Mouse (Mus musculus) midbrain, embryonic 14.5 days (tissue): ENCODE data around the gene Slc43a1. TPM values are rescaled to one million over a fixed set of nuclear protein-coding genes. Genes with fewer than 3 reads are reported as not detected.

Source experiments
- ATAC-seq: fragments of 200-750 bp; cut with Nextera tagmentation; 2 replicates; pipeline ENCODE4 v1.8.0; 2017; ENCODE audit warnings: moderate number of reproducible peaks, moderate library complexity; ENCODE audit not compliant: low FRiP score, low TSS enrichment
- DNase-seq: peaks from one replicate; pipeline ENCODE4 v3.0.0-alpha.2; 2015
- H3K27ac ChIP-seq: fragments of 300-500 bp; sonication (generic); replicated peaks from 2 replicates; pipeline ENCODE4 v1.5.1; 2014; ENCODE audit warnings: mild to moderate bottlenecking, low read depth, low read length, moderate library complexity
- H3K27me3 ChIP-seq: fragments of 300-500 bp; sonication (generic); 2 replicates; pipeline ENCODE4 v1.6.1; 2014; ENCODE audit warnings: low read length, control low read depth, mixed read lengths; ENCODE audit not compliant: control insufficient read depth, insufficient read depth
- H3K36me3 ChIP-seq: fragments of 300-500 bp; sonication (generic); 2 replicates; pipeline ENCODE4 v1.6.1; 2014; ENCODE audit warnings: low read length, control low read depth; ENCODE audit not compliant: control insufficient read depth, insufficient read depth
- H3K4me1 ChIP-seq: fragments of 300-500 bp; sonication (generic); 2 replicates; pipeline ENCODE4 v1.6.1; 2014; ENCODE audit warnings: mild to moderate bottlenecking, antibody characterized with exemption, low read length, control low read depth; ENCODE audit not compliant: control insufficient read depth, insufficient read depth
- H3K4me2 ChIP-seq: fragments of 300-500 bp; sonication (generic); 2 replicates; pipeline ENCODE4 v1.6.1; 2014; ENCODE audit warnings: mild to moderate bottlenecking, low read length, moderate library complexity
- H3K4me3 ChIP-seq: fragments of 300-500 bp; sonication (generic); replicated peaks from 2 replicates; pipeline ENCODE4 v1.5.1; 2014; ENCODE audit warnings: low read depth, low read length
- H3K9ac ChIP-seq: fragments of 300-500 bp; sonication (generic); replicated peaks from 2 replicates; pipeline ENCODE4 v1.6.1; 2014; ENCODE audit warnings: mild to moderate bottlenecking, low read length, moderate library complexity
- H3K9me3 ChIP-seq: fragments of 300-500 bp; sonication (generic); 2 replicates; pipeline ENCODE4 v1.6.1; 2016; ENCODE audit warnings: low read length, control low read depth, mixed read lengths; ENCODE audit not compliant: control insufficient read depth
- WGBS: fragments of 180-500 bp; shearing (Covaris S2); extraction: QIAGEN DNeasy Blood & Tissue Kit; methylation state at CpG from one replicate; pipeline ENCODE4 v1.1.7; 2014; 5-methylcytosine and 5-hydroxymethylcytosine counted together
- polyA plus RNA-seq: library from polyadenylated mRNA; unstranded; fragments of >200 nt; fragmentation: Nextera tagmentation; extraction: Ambion mirVana; gene quantifications from 2 replicates; pipeline ENCODE4 v1.2.1, GENCODE M21; 2014

Gene Slc43a1
- polyA plus RNA-seq, 1 experiment from 2014 or later, result 2.4 TPM

- no peak for DNase-seq
- no peak overlapping the region for H3K4me3 ChIP-seq
- H3K4me2 ChIP-seq, result no peak overlapping the region
- no peak overlapping the region for H3K27ac ChIP-seq
- no peaks in the 10 kb centered on the region for H3K36me3 ChIP-seq
- no peaks in the 10 kb centered on the region for H3K9me3 ChIP-seq
- no peak overlapping the region for H3K9ac ChIP-seq
- no peak for ATAC-seq
- H3K4me1 ChIP-seq, result peaks cover 12% of the 10 kb centered on the region; the same call in 1 of the 2 replicates
- H3K27me3 ChIP-seq, result peaks cover 50% of the 10 kb centered on the region
- 73% methylated on average over 2 of the region's 2 CpGs for WGBS
Measured at GRCm38 (mm10) chr2:84868977-84869376, 30.3 kb downstream of the Slc43a1 start.

GRCm38 (mm10) chr2:84870623-84871160 is 32.0 kb downstream of the Slc43a1 start:
- Histone ChIP-seq H3K9me3 (no peaks in the 10 kb centered on the region), H3K4me2 (no peak overlapping the region), H3K27ac (no peak overlapping the region), H3K4me1 (peaks cover 12% of the 10 kb centered on the region; the same call in 1 of the 2 replicates), H3K9ac (no peak overlapping the region), H3K4me3 (no peak overlapping the region), H3K36me3 (no peaks in the 10 kb centered on the region), H3K27me3 (peaks cover 61% of the 10 kb centered on the region)
- DNase-seq (no peak), ATAC-seq (no peak)
- WGBS, result 70% methylated on average over 4 of the region's 4 CpGs

- 0 out of 2 replicates have a peak, but pooled peaks cover 6% of the 10 kb centered on the region for H3K4me1 ChIP-seq
- ATAC-seq, result peak; percentile 54; the same call in 1 of the 2 replicates
- H3K36me3 ChIP-seq, result no peaks in the 10 kb centered on the region
- no peaks in the 10 kb centered on the region for H3K9me3 ChIP-seq
- no peak overlapping the region for H3K27ac ChIP-seq
- DNase-seq, result peak; percentile 62
- 1% methylated on average over 75 of the region's 78 CpGs for WGBS
- peak overlapping the region; percentile 46 for H3K4me3 ChIP-seq
- peak overlapping the region; percentile 77 for H3K4me2 ChIP-seq
- peak overlapping the region; percentile 44; the same call in 1 of the 2 replicates for H3K9ac ChIP-seq
- H3K27me3 ChIP-seq, result peaks cover 47% of the 10 kb centered on the region
Measured at GRCm38 (mm10) chr2:84872105-84872716, 33.6 kb downstream of the Slc43a1 start.

GRCm38 (mm10) chr2:84875842-84876241 is 37.2 kb downstream of the Slc43a1 start:
- WGBS, result 59% methylated on average over 6 of the region's 6 CpGs
- no peaks in the 10 kb centered on the region for H3K9me3 ChIP-seq
- ATAC-seq (no peak), DNase-seq (no peak)
- no peak overlapping the region for H3K4me3 ChIP-seq
- H3K9ac ChIP-seq, result no peak overlapping the region
- H3K4me1 ChIP-seq, result 0 out of 2 replicates have a peak, but pooled peaks cover 6% of the 10 kb centered on the region
- H3K27me3 ChIP-seq, result peaks cover 42% of the 10 kb centered on the region
- no peak overlapping the region for H3K27ac ChIP-seq
- H3K4me2 ChIP-seq, result no peak overlapping the region
- no peaks in the 10 kb centered on the region for H3K36me3 ChIP-seq

- no peak overlapping the region for H3K27ac ChIP-seq
- H3K27me3 ChIP-seq, result peaks cover 31% of the 10 kb centered on the region
- no peak for ATAC-seq
- no peak overlapping the region for H3K4me2 ChIP-seq
- DNase-seq, result no peak
- no peak overlapping the region for H3K9ac ChIP-seq
- no peak overlapping the region for H3K4me3 ChIP-seq
- H3K4me1 ChIP-seq, result peaks cover 15% of the 10 kb centered on the region
- no peaks in the 10 kb centered on the region for H3K36me3 ChIP-seq
- 85% methylated on average over 8 of the region's 8 CpGs for WGBS
- H3K9me3 ChIP-seq, result no peaks in the 10 kb centered on the region
Measured at GRCm38 (mm10) chr2:84880590-84880989, 41.9 kb downstream of the Slc43a1 start.

GRCm38 (mm10) chr2:84882606-84883005 is 44.0 kb downstream of the Slc43a1 start:
- peak; percentile 32 for DNase-seq
- no peak overlapping the region; the same call in 1 of the 2 replicates for H3K4me3 ChIP-seq
- H3K4me2 ChIP-seq, result peak overlapping the region; percentile 45
- H3K36me3 ChIP-seq, result no peaks in the 10 kb centered on the region
- WGBS, result 8% methylated on average over 23 of the region's 23 CpGs
- peaks cover 41% of the 10 kb centered on the region for H3K27me3 ChIP-seq
- no peak overlapping the region; the same call in 1 of the 2 replicates for H3K9ac ChIP-seq
- no peak overlapping the region for H3K27ac ChIP-seq
- H3K9me3 ChIP-seq, result no peaks in the 10 kb centered on the region
- ATAC-seq, result no peak
- peaks cover 15% of the 10 kb centered on the region for H3K4me1 ChIP-seq

GRCm38 (mm10) chr2:84883084-84883483 is 44.4 kb downstream of the Slc43a1 start:
- 3% methylated on average over 6 of the region's 6 CpGs for WGBS
- DNase-seq, result peak; percentile 32
- H3K9me3 ChIP-seq, result no peaks in the 10 kb centered on the region
- peak overlapping the region; percentile 18; the same call in 1 of the 2 replicates for H3K4me3 ChIP-seq
- no peak for ATAC-seq
- no peak overlapping the region for H3K9ac ChIP-seq
- H3K27ac ChIP-seq, result no peak overlapping the region
- peaks cover 19% of the 10 kb centered on the region for H3K4me1 ChIP-seq
- no peaks in the 10 kb centered on the region for H3K36me3 ChIP-seq
- peak overlapping the region; percentile 45 for H3K4me2 ChIP-seq
- peaks cover 44% of the 10 kb centered on the region for H3K27me3 ChIP-seq

GRCm38 (mm10) chr2:84883530-84883929 is 44.9 kb downstream of the Slc43a1 start:
- Histone ChIP-seq H3K4me1 (peaks cover 20% of the 10 kb centered on the region), H3K27ac (no peak overlapping the region), H3K4me3 (peak overlapping the region; percentile 18; the same call in 1 of the 2 replicates), H3K27me3 (peaks cover 46% of the 10 kb centered on the region), H3K36me3 (no peaks in the 10 kb centered on the region), H3K9ac (no peak overlapping the region), H3K4me2 (peak overlapping the region; percentile 45), H3K9me3 (no peaks in the 10 kb centered on the region)
- WGBS, result 0% methylated on average over 11 of the region's 11 CpGs
- ATAC-seq, result no peak
- DNase-seq, result peak; percentile 73

- H3K27me3 ChIP-seq, result peaks cover 50% of the 10 kb centered on the region
- peaks cover 22% of the 10 kb centered on the region for H3K4me1 ChIP-seq
- no peaks in the 10 kb centered on the region for H3K36me3 ChIP-seq
- DNase-seq, result no peak
- H3K4me2 ChIP-seq, result peak overlapping the region; percentile 45
- H3K9me3 ChIP-seq, result no peaks in the 10 kb centered on the region
- 0 out of 2 replicates have a peak overlapping the region, but pooled peaks have one; percentile 37 for H3K27ac ChIP-seq
- ATAC-seq, result no peak
- no peak overlapping the region for H3K9ac ChIP-seq
- no peak overlapping the region for H3K4me3 ChIP-seq
- WGBS, result 58% methylated on average over 4 of the region's 4 CpGs
Measured at GRCm38 (mm10) chr2:84883942-84884341, 45.3 kb downstream of the Slc43a1 start.
